Mouse (Mus musculus) liver, embryonic 14.5 days (tissue): Measurements from ENCODE around the gene Vac14.

Experiments
- CTCF ChIP-seq: IDR thresholded peaks from 2 replicates; pipeline ENCODE4 v1.5.1; 2016; ENCODE audit warnings: antibody characterized with exemption, low read depth, control low read depth
- EP300 ChIP-seq: IDR thresholded peaks from 2 replicates; pipeline ENCODE4 v1.6.1; 2016; ENCODE audit warnings: antibody characterized with exemption, low read depth

DNA sequence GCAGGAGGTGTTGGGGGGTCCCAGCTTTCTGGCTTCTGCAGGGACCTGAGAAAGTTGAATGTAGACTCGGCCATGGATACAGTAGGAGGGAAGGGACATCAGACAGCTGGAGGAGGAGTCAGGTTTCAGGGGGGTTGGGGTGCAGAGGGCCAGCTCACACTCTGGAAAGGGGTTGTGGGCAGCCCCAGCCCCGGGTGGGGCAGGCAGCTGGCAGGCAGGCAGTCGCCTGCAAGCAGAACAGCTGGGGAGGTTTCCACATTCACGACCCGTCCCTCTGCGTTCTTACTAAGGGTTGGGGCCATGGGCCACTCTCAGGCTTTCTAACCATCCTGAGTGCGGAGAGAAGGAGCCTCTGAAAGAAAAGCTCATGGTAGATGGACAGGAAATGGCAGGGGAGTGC is 98.7 kb downstream of the Vac14 start:
- no peak for TF ChIP-seq EP300
- no peak for TF ChIP-seq CTCF
